Mouse (Mus musculus) embryonic fibroblast, embryonic 13.5 days (primary cell): Measurements from ENCODE around the gene Ube2e3. TPM values are rescaled to one million over a fixed set of nuclear protein-coding genes. Genes with fewer than 3 reads are reported as not detected.

ENCODE experiments used
- H3K27ac ChIP-seq: 2 replicates; pipeline ENCODE4 v1.5.1; 2012; ENCODE audit warnings: low read length, control low read depth, inconsistent platforms; ENCODE audit not compliant: insufficient read depth
- H3K4me1 ChIP-seq: 2 replicates; pipeline ENCODE4 v1.6.1; 2011; ENCODE audit warnings: low read length; ENCODE audit not compliant: control insufficient read depth, insufficient read depth
- H3K4me3 ChIP-seq: 2 replicates; pipeline ENCODE4 v1.5.1; 2011; ENCODE audit warnings: mild to moderate bottlenecking, control low read depth, low read length; ENCODE audit not compliant: insufficient read depth
- CTCF ChIP-seq: IDR thresholded peaks from 2 replicates; pipeline ENCODE4 v1.5.1; 2011; ENCODE audit warnings: mild to moderate bottlenecking, control low read depth, low read length, moderate library complexity, borderline replicate concordance; ENCODE audit not compliant: insufficient read depth
- POLR2A ChIP-seq: IDR thresholded peaks from 2 replicates; pipeline ENCODE4 v1.6.1; 2011; ENCODE audit warnings: low read depth, mild to moderate bottlenecking, control low read depth, low read length, moderate library complexity
- polyA plus RNA-seq: library from polyadenylated mRNA; stranded (reverse); fragments of >200 nt; gene quantifications from 2 replicates; pipeline ENCODE4 v1.2.4, GENCODE M21; 2011; ENCODE audit warnings: low read depth; ENCODE audit not compliant: missing spikeins, insufficient read length

The Ube2e3 gene
- polyA plus RNA-seq, 1 experiment, result 92.7 TPM

DNA sequence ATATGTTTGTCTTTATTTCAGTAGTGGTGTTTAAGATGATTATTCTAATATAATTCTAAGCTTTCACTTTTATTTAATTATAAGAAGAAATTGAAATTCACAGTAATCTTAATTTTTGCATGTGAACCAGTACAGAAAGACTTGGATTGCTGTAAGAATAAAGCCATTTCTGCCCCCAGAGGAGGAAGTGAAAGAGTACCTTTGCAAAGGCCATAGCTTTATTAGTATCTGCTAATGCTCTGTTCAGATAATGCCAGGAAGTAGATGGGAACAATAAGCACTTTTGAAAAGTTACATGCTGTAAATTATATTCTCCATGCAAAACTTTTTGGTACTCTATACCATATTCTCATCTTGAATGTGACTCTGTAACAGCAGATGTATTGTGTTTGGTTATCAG is 8.1 kb downstream of the Ube2e3 start:
- 0 out of 2 replicates have a peak, but pooled peaks cover 3% of the 10 kb centered on the region for H3K4me1 ChIP-seq
- H3K4me3 ChIP-seq, result no peak overlapping the region

DNA sequence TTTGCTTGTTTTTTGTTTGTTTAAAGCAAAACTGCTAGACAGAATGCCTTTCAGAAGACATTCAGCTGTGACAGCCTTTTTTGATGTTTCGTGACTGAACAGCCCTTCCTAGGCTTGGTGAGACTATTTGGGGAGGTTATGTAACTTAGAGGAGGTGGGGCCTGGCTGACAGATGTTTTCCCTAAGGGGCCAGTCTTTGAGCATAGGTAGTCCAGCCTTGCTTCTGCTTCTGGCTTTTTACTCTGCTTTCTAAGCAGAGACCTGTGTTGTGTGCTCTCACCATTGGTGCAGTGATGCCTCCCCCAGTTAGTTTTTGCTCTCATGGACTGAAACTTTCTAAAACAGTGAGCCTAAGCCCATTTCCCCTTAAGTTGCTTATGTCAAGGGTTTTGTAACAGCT is 14.1 kb downstream of the Ube2e3 start:
- TF ChIP-seq POLR2A (no peak), CTCF (no peak)
- Histone ChIP-seq H3K4me3 (no peak overlapping the region), H3K4me1 (0 out of 2 replicates have a peak, but pooled peaks cover 3% of the 10 kb centered on the region), H3K27ac (no peak overlapping the region)

More for the DNA sequence above, 8.1 kb downstream of the Ube2e3 start:
- TF ChIP-seq CTCF (no peak), POLR2A (no peak)
- no peak overlapping the region for H3K27ac ChIP-seq

DNA sequence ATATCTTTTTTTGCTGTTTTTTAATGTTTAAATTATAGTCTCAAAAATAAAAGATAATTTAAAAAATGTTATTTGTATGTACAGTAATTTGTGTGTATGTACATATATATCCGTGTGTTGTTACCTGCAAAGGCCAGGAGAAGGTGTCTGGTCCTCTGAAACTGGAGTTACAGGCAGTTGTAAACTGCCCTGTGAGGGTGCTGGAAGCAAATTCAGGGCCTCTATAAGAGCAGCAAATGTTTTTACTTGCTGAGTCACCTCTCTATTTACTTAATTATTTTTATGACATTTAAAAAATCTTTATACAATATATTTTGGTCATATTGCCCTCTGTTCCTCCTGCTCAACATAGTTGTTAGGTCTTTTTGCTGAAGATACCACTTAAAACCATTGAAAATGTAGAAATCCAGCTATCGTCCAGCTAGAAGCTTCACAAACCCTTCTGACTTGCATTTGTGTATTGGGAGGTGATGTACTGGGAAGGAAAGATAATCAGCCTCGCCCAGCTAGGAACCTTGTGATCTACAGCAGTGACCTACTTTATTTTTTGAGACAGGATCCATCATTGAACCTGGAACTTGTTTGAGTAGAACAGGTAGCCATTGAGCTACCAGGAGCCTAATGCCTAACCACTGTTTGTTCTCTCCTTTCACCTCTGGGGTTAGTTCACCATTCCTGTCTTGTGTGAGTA is 15.0 kb downstream of the Ube2e3 start:
- TF ChIP-seq POLR2A, result no peak
- no peak for TF ChIP-seq CTCF
- Histone ChIP-seq H3K4me1 (0 out of 2 replicates have a peak, but pooled peaks cover 3% of the 10 kb centered on the region), H3K4me3 (no peak overlapping the region), H3K27ac (no peak overlapping the region)

DNA sequence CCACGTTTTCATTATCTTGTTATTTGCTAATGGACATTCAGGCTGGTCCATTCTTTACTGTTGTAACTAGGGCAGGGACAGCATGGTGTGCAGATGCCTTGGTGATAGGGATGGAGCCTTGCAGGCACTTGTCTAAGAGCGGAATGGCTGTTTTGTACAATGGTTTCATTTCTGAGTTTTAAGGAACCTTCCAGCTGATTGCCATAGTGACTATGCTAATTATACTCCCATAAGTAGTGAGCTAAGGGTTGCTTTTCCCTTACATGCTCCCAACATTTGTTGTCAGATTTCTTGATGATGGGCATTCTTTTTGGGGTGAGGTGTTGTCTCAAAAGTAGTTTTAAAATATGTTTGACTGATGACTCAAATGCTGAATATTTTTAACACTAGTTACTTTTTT is 18.5 kb downstream of the Ube2e3 start:
- no peak for TF ChIP-seq CTCF
- no peak for TF ChIP-seq POLR2A
- Histone ChIP-seq H3K4me3 (no peak overlapping the region), H3K4me1 (0 out of 2 replicates have a peak, but pooled peaks cover 3% of the 10 kb centered on the region), H3K27ac (no peak overlapping the region)

DNA sequence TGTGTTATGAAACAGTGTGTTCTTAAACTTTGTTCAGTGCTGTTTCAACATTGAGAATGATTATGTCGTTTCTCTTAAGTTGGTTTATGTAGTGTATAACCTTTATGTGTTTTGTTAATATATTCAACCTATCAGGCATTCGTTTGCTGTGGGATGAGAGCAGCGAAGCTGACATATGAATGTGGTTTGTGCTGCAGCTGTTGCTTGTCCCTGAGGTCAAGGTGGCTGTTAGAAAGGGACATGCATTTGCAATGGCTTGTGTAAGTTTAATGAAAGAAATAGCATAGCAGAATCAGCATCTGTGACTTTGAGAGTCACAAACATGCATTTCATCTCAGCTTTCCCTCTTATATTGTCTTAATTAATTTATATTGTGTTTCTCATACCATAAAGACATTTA is 20.3 kb downstream of the Ube2e3 start:
- Histone ChIP-seq H3K4me3 (no peak overlapping the region), H3K4me1 (0 out of 2 replicates have a peak, but pooled peaks cover 3% of the 10 kb centered on the region), H3K27ac (no peak overlapping the region)
- no peak for TF ChIP-seq POLR2A
- TF ChIP-seq CTCF, result no peak

DNA sequence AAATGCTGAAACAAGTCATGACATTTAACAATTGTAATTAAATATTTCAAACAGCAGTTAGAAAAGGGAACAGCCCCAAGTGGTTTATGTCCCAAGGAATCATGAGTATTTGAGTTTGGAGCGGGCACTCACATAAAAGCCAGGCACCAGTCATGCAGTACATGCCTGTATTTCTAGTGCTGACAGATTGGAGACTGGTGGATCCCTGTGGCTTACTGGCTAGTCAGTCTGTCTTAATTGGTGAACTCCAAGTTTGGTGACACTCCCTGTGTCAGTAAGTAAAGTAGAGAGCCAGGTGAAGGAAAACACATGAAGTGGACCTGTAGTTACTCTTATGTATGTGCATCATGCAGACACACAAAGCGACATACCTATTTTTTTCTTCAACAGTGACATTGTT is 27.3 kb downstream of the Ube2e3 start:
- Histone ChIP-seq H3K4me1 (no peaks in the 10 kb centered on the region), H3K4me3 (no peak overlapping the region), H3K27ac (no peak overlapping the region)
- no peak for TF ChIP-seq POLR2A
- TF ChIP-seq CTCF, result no peak

DNA sequence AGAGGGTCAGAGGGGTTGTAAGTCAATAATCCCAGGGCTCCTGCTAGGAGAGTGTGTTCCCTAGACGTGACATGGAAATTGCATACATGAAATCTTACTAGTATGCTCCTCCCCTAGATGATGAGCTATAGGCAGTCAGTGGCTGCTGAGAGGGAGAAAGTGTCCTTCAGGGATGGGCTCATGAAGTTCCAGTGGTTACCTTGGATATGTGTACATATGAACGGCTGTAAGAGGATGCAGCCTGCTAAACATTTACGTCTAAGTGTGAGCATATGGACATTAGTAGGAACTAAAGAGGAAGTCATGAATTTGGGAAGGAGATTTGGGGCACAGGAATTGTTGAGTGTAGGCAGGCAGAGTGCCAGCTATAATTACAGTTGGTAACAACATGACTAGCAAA is 38.0 kb downstream of the Ube2e3 start:
- no peaks in the 10 kb centered on the region for H3K4me1 ChIP-seq
- no peak overlapping the region for H3K27ac ChIP-seq
- TF ChIP-seq POLR2A, result no peak
- TF ChIP-seq CTCF, result no peak
- H3K4me3 ChIP-seq, result no peak overlapping the region

DNA sequence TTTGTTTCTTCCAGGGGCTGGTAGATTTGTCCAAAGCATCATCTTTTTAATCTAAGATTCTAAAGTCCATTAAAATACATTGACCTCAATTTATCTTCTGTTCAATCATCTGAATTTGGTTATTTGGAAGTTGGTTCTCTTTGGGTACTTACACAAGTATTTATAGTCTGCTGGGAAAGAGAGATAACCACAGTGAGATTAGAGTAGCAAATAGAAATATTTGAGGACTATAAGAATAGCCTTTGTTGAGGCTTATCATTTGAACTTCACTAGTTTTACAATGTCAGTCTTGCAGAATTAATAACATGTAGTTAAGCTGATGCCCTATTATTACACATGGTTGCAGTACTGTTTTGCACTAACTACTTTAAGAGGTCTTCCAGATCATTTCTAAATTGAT is 43.6 kb downstream of the Ube2e3 start:
- Histone ChIP-seq H3K4me1 (no peaks in the 10 kb centered on the region), H3K4me3 (no peak overlapping the region), H3K27ac (no peak overlapping the region)
- no peak for TF ChIP-seq POLR2A
- no peak for TF ChIP-seq CTCF

DNA sequence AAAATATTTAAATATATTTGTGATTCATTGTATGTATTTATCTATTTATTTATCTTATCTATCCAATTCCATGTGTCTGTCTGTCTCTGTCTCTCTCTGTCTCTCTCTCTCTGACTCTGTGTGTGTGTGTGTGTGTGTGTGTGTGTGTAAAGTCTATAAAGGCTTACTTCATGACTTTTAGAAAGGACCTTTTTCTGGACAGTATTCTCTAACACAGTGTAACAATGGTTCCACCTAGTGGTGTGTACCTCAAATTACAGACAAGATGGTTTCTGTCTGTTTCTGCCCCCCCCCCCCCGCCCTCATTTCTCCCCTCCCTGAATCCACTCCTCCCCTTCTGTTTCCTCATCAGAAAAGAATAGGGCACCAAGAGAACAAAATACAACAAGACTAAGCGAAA is 46.9 kb downstream of the Ube2e3 start:
- H3K4me3 ChIP-seq, result no peak overlapping the region
- H3K4me1 ChIP-seq, result no peaks in the 10 kb centered on the region
- no peak for TF ChIP-seq POLR2A
- H3K27ac ChIP-seq, result no peak overlapping the region

DNA sequence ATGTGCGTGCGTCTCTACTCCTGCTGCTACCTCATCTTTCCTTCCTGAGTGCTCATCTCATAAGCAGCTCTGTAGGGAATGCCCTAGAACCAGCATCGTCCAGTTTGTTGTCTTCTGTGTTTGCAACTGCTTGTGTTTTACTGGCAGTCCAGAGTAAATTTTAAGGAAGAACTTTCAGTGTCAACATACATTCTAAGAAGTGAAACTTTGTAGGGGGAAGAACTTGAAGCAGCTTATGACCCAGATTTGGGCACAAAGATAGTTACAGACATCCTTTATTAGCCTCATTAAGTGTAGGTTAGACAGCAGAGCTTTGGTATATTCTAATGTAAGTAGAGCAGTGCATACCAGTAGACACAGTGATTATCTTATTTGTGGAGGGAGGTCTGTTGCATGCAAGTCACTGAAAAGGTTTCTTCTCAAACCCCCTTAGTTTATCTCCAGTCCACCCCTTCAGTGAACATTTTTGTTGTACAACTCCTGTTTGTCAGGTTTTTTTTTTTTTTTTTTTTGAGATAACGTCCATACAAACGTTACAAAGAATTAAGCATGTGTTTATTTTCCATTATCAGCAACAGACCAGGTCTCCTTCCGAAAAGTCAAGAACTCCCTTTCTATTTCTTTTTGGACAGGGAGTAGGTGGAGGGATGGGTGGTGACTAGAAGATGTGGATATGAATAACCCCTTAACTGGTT is 55.2 kb downstream of the Ube2e3 start:
- peaks cover 11% of the 10 kb centered on the region for H3K4me1 ChIP-seq
- H3K4me3 ChIP-seq, result no peak overlapping the region
- H3K27ac ChIP-seq, result no peak overlapping the region
- no peak for TF ChIP-seq CTCF
- no peak for TF ChIP-seq POLR2A
